Mouse (Mus musculus): ENCODE results near the gene AI854703. TPM values are rescaled to one million over a fixed set of nuclear protein-coding genes. Genes with fewer than 3 reads are reported as not detected.
A peak's percentile ranks its signal among the peaks of the same experiment; 100 is the strongest.

The AI854703 gene
- polyA plus RNA-seq (2012; rRNA removed) = 0.43 and 0.96 TPM in 2 replicates

DNA sequence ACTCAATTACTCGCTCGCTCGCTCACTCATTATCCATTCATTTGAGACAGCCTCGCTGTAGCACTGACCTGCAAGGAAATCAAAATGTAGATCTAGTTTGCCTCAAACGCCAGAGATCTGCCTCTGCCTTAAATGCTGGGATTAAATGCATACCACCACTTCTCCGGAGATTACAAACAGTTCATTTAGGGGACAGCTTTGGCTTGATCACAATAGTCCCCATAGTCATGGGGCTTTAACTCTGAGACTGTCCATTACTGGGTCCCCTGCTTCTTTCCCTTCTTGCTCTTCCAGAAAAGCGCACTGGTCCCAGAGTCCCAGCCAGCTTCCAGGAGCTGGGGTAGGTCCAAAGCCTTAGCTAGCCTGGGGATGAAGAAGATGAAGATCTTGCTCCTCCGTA, at the start of gene AI854703:
TSS of gene AI854703 (plus strand) at position 301 of the 400 bp plus-strand sequence.
- H3K27me3 ChIP-seq (ENCODE audit: control insufficient read depth, insufficient read depth, low read length) = peaks cover 22% of the 10 kb centered on the region
- peak within 1 kb of the TSS; percentile 63 for H3K4me3 ChIP-seq (ENCODE audit: low read depth, low read length)
- peaks cover 6% of the 10 kb centered on the region for H3K4me1 ChIP-seq (ENCODE audit: control insufficient read depth, insufficient read depth, insufficient read length, low read length)
- no peak within 1 kb of the TSS for H3K27ac ChIP-seq (ENCODE audit: insufficient read depth, low read depth, low read length)
- H3K36me3 ChIP-seq (ENCODE audit: control insufficient read depth, insufficient read depth, low read length) = no peaks in the 10 kb centered on the region
- WGBS = 59% methylated on average over 8 of the region's 8 CpGs
- no peak for TF ChIP-seq POLR2A (IDR thresholded peaks at IDR 0.05; ENCODE audit: low read depth, low read length)
- TF ChIP-seq CTCF (IDR thresholded peaks at IDR 0.05; ENCODE audit: extremely low read depth, insufficient read length, insufficient replicate concordance, low read depth, low read length) = no peak

DNA sequence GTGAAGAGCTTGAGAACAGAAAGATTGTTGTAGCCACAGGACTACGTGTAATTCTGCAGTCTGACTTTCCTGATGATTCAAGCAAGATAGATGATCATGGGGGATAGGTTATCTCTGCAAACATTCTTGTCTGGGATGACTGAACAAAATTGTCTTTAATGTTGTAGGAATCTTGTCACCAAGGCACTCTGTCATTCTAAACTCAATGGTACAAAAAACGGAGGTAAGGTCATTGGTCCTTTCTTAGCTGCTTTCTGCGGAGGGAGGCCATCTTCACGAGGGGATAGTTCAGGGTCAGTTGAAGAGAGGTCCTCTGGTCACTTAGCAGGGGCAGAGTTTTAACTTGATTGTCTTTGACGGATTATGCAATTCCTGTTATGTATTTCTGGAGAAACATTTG, 47.8 kb upstream of the AI854703 start:
- TF ChIP-seq CTCF (IDR thresholded peaks at IDR 0.05; ENCODE audit: extremely low read depth, insufficient read length, insufficient replicate concordance, low read depth, low read length) (no peak), POLR2A (IDR thresholded peaks at IDR 0.05; ENCODE audit: low read depth, low read length) (no peak)
- H3K4me1 ChIP-seq (ENCODE audit: control insufficient read depth, insufficient read depth, insufficient read length, low read length) = no peaks in the 10 kb centered on the region
- WGBS = 41% methylated on average over 5 of the region's 5 CpGs
- no peak overlapping the region for H3K4me3 ChIP-seq (ENCODE audit: low read depth, low read length)
- no peaks in the 10 kb centered on the region for H3K27me3 ChIP-seq (ENCODE audit: control insufficient read depth, insufficient read depth, low read length)
- H3K27ac ChIP-seq (ENCODE audit: insufficient read depth, low read depth, low read length) = peak overlapping the region; percentile 85; the same call in 1 of the 2 replicates
- no peaks in the 10 kb centered on the region for H3K36me3 ChIP-seq (ENCODE audit: control insufficient read depth, insufficient read depth, low read length)

DNA sequence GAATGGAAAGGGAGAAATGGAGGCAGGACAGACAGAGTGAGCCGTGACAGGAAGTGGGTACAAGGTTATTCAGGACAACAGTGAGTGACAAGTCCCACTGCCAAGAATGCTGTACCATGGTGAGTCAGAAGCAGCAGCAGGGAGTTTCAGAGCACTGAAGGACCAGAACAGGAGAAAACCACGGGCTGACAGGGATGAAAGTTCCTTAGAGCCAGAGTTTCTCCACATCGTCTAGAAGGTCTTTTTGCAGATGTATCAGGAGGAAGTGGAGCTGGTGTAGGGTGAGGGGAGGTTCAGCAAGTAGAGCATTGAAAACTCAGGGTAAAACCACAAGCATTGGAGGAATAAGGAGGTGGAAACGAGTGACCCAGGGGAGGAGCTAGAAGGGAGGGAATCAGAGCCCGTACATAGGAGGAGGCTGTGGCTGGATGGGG, 47.3 kb upstream of the AI854703 start:
- TF ChIP-seq CTCF (IDR thresholded peaks at IDR 0.05; ENCODE audit: extremely low read depth, insufficient read length, insufficient replicate concordance, low read depth, low read length) (no peak), POLR2A (IDR thresholded peaks at IDR 0.05; ENCODE audit: low read depth, low read length) (no peak)
- Histone ChIP-seq H3K4me1 (ENCODE audit: control insufficient read depth, insufficient read depth, insufficient read length, low read length) (no peaks in the 10 kb centered on the region), H3K36me3 (ENCODE audit: control insufficient read depth, insufficient read depth, low read length) (no peaks in the 10 kb centered on the region), H3K27ac (ENCODE audit: insufficient read depth, low read depth, low read length) (peak overlapping the region; percentile 85), H3K4me3 (ENCODE audit: low read depth, low read length) (no peak overlapping the region), H3K27me3 (ENCODE audit: control insufficient read depth, insufficient read depth, low read length) (no peaks in the 10 kb centered on the region)
- WGBS = 17% methylated on average over 5 of the region's 5 CpGs

DNA sequence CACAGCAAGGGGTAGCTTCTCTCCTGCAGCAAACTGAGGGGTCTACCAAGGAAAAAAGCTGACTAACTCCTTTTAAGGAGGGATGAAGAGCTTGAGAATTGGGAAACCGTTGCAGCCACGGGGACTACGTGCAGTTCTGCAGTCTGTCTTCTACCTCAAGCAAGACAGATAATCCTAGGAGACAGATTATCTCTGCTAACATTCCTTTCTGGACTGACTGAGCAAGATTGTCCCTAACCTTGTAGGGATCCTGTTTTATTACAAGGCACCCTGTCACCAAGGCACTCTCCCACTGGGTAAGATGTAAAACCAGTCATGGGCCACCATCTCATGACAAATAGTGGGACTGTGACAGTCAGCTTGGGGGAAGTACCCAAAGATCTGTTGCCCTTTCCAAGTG, 45.3 kb upstream of the AI854703 start:
- no peaks in the 10 kb centered on the region for H3K4me1 ChIP-seq (ENCODE audit: control insufficient read depth, insufficient read depth, insufficient read length, low read length)
- H3K27me3 ChIP-seq (ENCODE audit: control insufficient read depth, insufficient read depth, low read length) = no peaks in the 10 kb centered on the region
- no peak for TF ChIP-seq CTCF (IDR thresholded peaks at IDR 0.05; ENCODE audit: extremely low read depth, insufficient read length, insufficient replicate concordance, low read depth, low read length)
- TF ChIP-seq POLR2A (IDR thresholded peaks at IDR 0.05; ENCODE audit: low read depth, low read length) = no peak
- H3K27ac ChIP-seq (ENCODE audit: insufficient read depth, low read depth, low read length) = no peak overlapping the region
- H3K36me3 ChIP-seq (ENCODE audit: control insufficient read depth, insufficient read depth, low read length) = no peaks in the 10 kb centered on the region
- no peak overlapping the region for H3K4me3 ChIP-seq (ENCODE audit: low read depth, low read length)
- 59% methylated on average over 3 of the region's 3 CpGs for WGBS

DNA sequence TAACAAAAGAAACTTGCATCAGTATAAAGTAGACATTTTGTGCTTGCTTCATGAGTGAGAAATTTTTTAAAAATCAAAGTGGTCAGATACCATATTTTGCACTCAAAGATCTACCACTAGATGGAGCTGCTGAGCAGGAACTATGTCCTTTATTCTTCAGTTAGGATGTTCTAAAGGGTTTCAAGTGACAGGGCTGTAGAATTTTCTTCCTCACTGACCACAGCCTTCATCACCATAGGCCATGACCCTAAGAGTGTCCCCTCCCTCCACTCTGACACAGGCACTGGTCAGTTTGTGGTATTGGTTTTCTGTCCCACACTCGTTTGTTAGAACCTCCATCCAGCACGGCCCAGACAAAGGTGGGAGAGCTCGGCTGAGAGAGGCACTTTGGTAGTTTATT, 44.5 kb upstream of the AI854703 start:
- H3K27ac ChIP-seq (ENCODE audit: insufficient read depth, low read depth, low read length) = no peak overlapping the region
- no peaks in the 10 kb centered on the region for H3K27me3 ChIP-seq (ENCODE audit: control insufficient read depth, insufficient read depth, low read length)
- H3K4me1 ChIP-seq (ENCODE audit: control insufficient read depth, insufficient read depth, insufficient read length, low read length) = no peaks in the 10 kb centered on the region
- 78% methylated on average over 3 of the region's 3 CpGs for WGBS
- no peaks in the 10 kb centered on the region for H3K36me3 ChIP-seq (ENCODE audit: control insufficient read depth, insufficient read depth, low read length)
- TF ChIP-seq CTCF (IDR thresholded peaks at IDR 0.05; ENCODE audit: extremely low read depth, insufficient read length, insufficient replicate concordance, low read depth, low read length) (peak; percentile 21; the same call in 1 of the 2 replicates), POLR2A (IDR thresholded peaks at IDR 0.05; ENCODE audit: low read depth, low read length) (no peak)
- H3K4me3 ChIP-seq (ENCODE audit: low read depth, low read length) = no peak overlapping the region

DNA sequence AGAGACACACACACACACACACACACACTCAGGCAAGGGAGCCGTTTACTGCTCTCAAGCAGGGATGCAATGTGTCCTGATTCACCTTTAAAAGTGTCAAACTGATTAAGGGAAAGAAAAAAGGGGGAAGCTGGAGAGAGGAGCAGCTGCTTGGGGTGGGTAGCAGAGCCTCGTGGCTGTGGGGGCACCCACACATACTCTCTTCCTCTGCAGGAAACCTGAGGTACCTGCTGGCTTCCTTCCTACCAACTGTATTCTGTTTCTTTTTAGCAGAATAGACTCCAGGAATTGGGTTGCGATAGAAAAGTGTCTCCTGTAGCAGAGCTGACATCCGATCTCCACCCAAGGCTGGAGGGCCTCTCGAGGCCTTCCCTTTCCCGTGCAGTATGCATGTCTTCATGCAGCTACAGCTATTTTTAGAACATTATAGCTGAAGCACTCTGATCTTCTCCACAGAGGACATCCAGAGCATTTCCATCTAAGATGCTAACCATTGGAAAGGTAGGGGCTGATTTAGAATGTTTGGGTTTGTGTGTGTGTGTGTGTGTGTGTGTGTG, 37.3 kb upstream of the AI854703 start, which contains the start of gene Gm45021:
TSS of gene Gm45021 (plus strand) at position 417 of the 557 bp plus-strand sequence.
- WGBS = 61% methylated on average over 6 of the region's 6 CpGs
- H3K36me3 ChIP-seq (ENCODE audit: control insufficient read depth, insufficient read depth, low read length) = no peaks in the 10 kb centered on the region
- no peak within 1 kb of the TSS for H3K4me3 ChIP-seq (ENCODE audit: low read depth, low read length)
- H3K27ac ChIP-seq (ENCODE audit: insufficient read depth, low read depth, low read length) = no peak within 1 kb of the TSS
- no peaks in the 10 kb centered on the region for H3K27me3 ChIP-seq (ENCODE audit: control insufficient read depth, insufficient read depth, low read length)
- H3K4me1 ChIP-seq (ENCODE audit: control insufficient read depth, insufficient read depth, insufficient read length, low read length) = peaks cover 4% of the 10 kb centered on the region; the same call in 1 of the 2 replicates
- TF ChIP-seq CTCF (IDR thresholded peaks at IDR 0.05; ENCODE audit: extremely low read depth, insufficient read length, insufficient replicate concordance, low read depth, low read length) (no peak), POLR2A (IDR thresholded peaks at IDR 0.05; ENCODE audit: low read depth, low read length) (no peak)

DNA sequence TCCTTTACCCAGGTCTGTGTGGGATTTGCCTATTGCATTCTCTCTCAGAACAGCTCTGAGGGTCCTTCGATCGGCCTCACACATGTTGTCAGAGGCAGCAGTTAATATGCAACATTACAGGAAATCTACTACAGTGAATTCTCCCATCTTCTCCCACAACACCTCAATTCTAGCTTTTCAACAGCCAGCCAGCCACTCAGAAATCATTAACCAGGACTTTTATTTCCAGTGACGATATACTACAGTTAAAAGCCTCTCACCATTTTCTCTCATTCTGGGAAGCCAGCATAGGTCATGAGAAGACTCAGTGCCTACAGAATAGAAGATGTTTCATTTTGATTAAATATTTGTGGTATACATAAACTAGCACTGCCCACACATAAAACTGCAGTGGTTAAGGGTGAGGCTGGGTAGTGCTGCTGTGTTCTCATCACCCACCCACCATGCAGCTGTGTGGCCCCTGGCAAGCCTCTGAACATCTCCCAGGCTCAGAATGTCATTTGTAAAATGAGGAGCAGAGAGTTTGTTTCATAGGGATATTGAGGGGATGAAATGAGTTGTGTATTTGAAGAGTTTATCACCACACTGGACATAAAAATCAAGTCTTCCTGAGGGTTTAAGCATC, 35.2 kb upstream of the AI854703 start:
- H3K27me3 ChIP-seq (ENCODE audit: control insufficient read depth, insufficient read depth, low read length) = no peaks in the 10 kb centered on the region
- H3K36me3 ChIP-seq (ENCODE audit: control insufficient read depth, insufficient read depth, low read length) = peaks cover 2% of the 10 kb centered on the region; the same call in 1 of the 2 replicates
- WGBS = 69% methylated on average over 3 of the region's 3 CpGs
- no peak overlapping the region for H3K4me3 ChIP-seq (ENCODE audit: low read depth, low read length)
- H3K4me1 ChIP-seq (ENCODE audit: control insufficient read depth, insufficient read depth, insufficient read length, low read length) = peaks cover 9% of the 10 kb centered on the region; the same call in 1 of the 2 replicates
- no peak for TF ChIP-seq CTCF (IDR thresholded peaks at IDR 0.05; ENCODE audit: extremely low read depth, insufficient read length, insufficient replicate concordance, low read depth, low read length)
- TF ChIP-seq POLR2A (IDR thresholded peaks at IDR 0.05; ENCODE audit: low read depth, low read length) = no peak
- no peak overlapping the region for H3K27ac ChIP-seq (ENCODE audit: insufficient read depth, low read depth, low read length)

Data from small intestine, adult 2 months (tissue).